Mouse (Mus musculus): ENCODE results near the gene Akap11.

Akap11 gene

GRCm38 (mm10) chr14:78448807-78449406, 87.7 kb downstream of the Akap11 start:
- DNase-seq (ENCODE audit: low read depth in 2 of 2, low spot score in 2 of 2): no peak

- DNase-seq (ENCODE audit: low read depth in 2 of 2, low spot score in 2 of 2): no peak
Measured at GRCm38 (mm10) chr14:78448017-78448416, 88.6 kb downstream of the Akap11 start.

DNA sequence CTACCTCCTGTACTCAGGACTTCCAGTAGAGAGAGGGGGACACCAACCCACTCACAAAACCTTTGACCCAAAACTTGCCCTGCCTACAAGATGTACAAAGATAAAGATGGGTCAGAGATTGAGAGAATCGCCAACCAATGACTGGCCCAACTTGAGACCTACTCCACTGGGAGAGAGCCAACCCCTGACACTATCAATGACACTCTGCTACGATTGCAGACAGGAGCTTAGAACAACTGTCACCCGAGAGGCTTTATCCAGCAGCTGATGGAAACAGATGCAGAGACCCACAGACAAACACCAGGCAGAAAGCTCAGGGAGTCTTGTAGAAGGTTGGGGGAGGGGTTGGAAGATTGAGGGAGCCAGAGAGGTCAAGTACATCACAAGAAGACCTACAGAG, 89.1 kb downstream of the Akap11 start:
- DNase-seq (ENCODE audit: low read depth in 2 of 2, low spot score in 2 of 2): no peak

Data from CD8-positive naive resting alpha-beta T cell, adult 2 months (primary cell).